Mouse (Mus musculus) embryonic facial prominence, embryonic 12.5 days (tissue): ENCODE results near the gene AC109138.7. TPM values are rescaled to one million over a fixed set of nuclear protein-coding genes. Genes with fewer than 3 reads are reported as not detected.

Experiments
- ATAC-seq: fragments of 200-750 bp; cut with Nextera tagmentation; 2 replicates; pipeline ENCODE4 v1.8.0; 2017; ENCODE audit not compliant: insufficient number of reproducible peaks, insufficient read depth, low FRiP score, low TSS enrichment
- H3K27ac ChIP-seq: fragments of 300-500 bp; sonication (generic); 2 replicates; pipeline ENCODE4 v1.5.1; 2016; ENCODE audit warnings: mild to moderate bottlenecking
- H3K27me3 ChIP-seq: fragments of 300-500 bp; sonication (generic); 2 replicates; pipeline ENCODE4 v1.6.1; 2016; ENCODE audit warnings: mild to moderate bottlenecking, moderate library complexity
- H3K36me3 ChIP-seq: fragments of 300-500 bp; sonication (generic); 2 replicates; pipeline ENCODE4 v1.6.1; 2016; ENCODE audit warnings: mild to moderate bottlenecking
- H3K4me1 ChIP-seq: fragments of 300-500 bp; sonication (generic); 2 replicates; pipeline ENCODE4 v1.6.1; 2016
- H3K4me2 ChIP-seq: fragments of 300-500 bp; sonication (generic); replicated peaks from 2 replicates; pipeline ENCODE4 v1.6.1; 2016; ENCODE audit warnings: mild to moderate bottlenecking, moderate library complexity
- H3K4me3 ChIP-seq: fragments of 300-500 bp; sonication (generic); 2 replicates; pipeline ENCODE4 v1.5.1; 2016; ENCODE audit warnings: mild to moderate bottlenecking
- H3K9ac ChIP-seq: fragments of 300-500 bp; sonication (generic); 2 replicates; pipeline ENCODE4 v1.6.1; 2016; ENCODE audit warnings: mild to moderate bottlenecking, moderate library complexity
- H3K9me3 ChIP-seq: fragments of 300-500 bp; sonication (generic); 2 replicates; pipeline ENCODE4 v1.6.1; 2016; ENCODE audit warnings: mild to moderate bottlenecking, moderate library complexity
- WGBS: fragments of 180-500 bp; shearing (Covaris S2); methylation state at CpG from one replicate; pipeline ENCODE4 v1.1.7; 2016; 5-methylcytosine and 5-hydroxymethylcytosine counted together
- polyA plus RNA-seq: library from polyadenylated mRNA; unstranded; fragments of >200 nt; fragmentation: Nextera tagmentation; extraction: Ambion mirVana; gene quantifications from 2 replicates; pipeline ENCODE4 v1.2.1, GENCODE M21; 2016

AC109138.7 gene
- polyA plus RNA-seq, 1 experiment from 2014 or later: not detected

DNA sequence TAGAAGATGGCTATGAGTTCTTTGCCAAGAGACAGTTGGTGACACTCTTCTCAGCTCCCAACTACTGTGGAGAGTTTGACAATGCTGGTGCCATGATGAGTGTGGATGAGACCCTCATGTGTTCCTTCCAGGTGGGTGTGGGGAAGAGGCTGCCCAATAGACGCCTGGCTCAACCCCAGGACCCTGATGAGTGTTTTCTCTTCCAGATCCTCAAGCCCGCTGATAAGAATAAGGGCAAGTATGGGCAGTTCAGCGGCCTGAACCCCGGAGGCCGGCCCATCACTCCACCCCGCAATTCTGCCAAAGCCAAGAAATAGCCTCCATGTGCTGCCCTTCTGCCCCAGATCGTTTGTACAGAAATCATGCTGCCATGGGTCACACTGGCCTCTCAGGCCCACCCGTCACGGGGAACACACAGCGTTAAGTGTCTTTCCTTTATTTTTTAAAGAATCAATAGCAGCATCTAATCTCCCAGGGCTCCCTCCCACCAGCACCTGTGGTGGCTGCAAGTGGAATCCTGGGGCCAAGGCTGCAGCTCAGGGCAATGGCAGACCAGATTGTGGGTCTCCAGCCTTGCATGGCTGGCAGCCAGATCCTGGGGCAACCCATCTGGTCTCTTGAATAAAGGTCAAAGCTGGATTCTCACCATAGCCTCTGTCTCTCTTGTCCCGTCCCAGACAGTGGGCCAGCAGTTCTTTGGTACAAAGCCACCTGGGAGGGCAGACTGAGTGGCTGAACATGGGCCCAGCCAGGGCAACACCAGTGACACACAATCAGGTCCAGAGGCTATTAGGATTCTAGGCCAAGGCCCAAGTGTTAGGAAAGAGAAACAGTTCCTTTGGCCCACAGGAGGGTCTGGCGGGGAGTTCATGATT lies 19.1 kb upstream of the AC109138.7 start:
- Histone ChIP-seq H3K27ac (no peak overlapping the region), H3K4me3 (no peak overlapping the region), H3K4me2 (no peak overlapping the region), H3K27me3 (no peaks in the 10 kb centered on the region), H3K4me1 (peaks cover 26% of the 10 kb centered on the region), H3K36me3 (peaks cover 56% of the 10 kb centered on the region), H3K9ac (no peak overlapping the region), H3K9me3 (no peaks in the 10 kb centered on the region)
- 82% methylated on average over 12 of the region's 12 CpGs for WGBS
- no peak for ATAC-seq

GRCm38 (mm10) chr19:4196048-4196447 lies 18.1 kb upstream of the AC109138.7 start:
- H3K27me3 ChIP-seq: no peaks in the 10 kb centered on the region
- peak overlapping the region; percentile 12; the same call in 1 of the 2 replicates for H3K27ac ChIP-seq
- H3K4me3 ChIP-seq: no peak overlapping the region
- H3K9me3 ChIP-seq: no peaks in the 10 kb centered on the region
- 60% methylated on average over 2 of the region's 2 CpGs for WGBS
- ATAC-seq: no peak
- no peak overlapping the region for H3K4me2 ChIP-seq
- no peak overlapping the region for H3K9ac ChIP-seq
- H3K4me1 ChIP-seq: peaks cover 36% of the 10 kb centered on the region
- peaks cover 61% of the 10 kb centered on the region for H3K36me3 ChIP-seq

GRCm38 (mm10) chr19:4196548-4196947 lies 17.6 kb upstream of the AC109138.7 start:
- H3K4me3 ChIP-seq: no peak overlapping the region
- no peak for ATAC-seq
- no peaks in the 10 kb centered on the region for H3K27me3 ChIP-seq
- H3K36me3 ChIP-seq: peaks cover 61% of the 10 kb centered on the region
- peak overlapping the region; percentile 12; the same call in 1 of the 2 replicates for H3K27ac ChIP-seq
- H3K4me1 ChIP-seq: peaks cover 36% of the 10 kb centered on the region
- H3K9me3 ChIP-seq: no peaks in the 10 kb centered on the region
- no peak overlapping the region for H3K9ac ChIP-seq
- H3K4me2 ChIP-seq: no peak overlapping the region
- WGBS: 25% methylated on average over 5 of the region's 5 CpGs

DNA sequence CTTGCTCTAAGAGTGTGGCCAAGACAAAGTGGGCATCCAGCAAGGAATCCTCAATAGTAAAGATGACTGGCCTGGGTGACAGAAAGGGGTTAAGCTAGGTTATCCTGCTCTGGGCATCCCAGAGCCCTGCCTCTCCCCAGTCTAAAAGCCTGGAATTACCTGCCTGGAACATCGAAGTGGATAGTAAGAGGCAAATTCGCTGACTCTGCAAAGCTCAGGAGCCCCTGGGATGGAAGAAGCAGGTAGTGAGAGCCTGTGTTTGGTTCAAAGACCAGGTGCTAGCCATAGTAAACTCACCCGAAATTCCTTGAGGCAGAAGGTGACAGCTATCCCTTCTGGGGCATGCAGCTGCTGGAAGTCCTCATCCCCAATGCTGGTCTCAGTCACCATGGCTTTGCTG lies 17.0 kb upstream of the AC109138.7 start:
- peaks cover 38% of the 10 kb centered on the region for H3K4me1 ChIP-seq
- WGBS: 76% methylated on average over 3 of the region's 3 CpGs
- H3K9me3 ChIP-seq: no peaks in the 10 kb centered on the region
- H3K4me2 ChIP-seq: no peak overlapping the region
- no peak for ATAC-seq
- no peak overlapping the region for H3K27ac ChIP-seq
- no peaks in the 10 kb centered on the region for H3K27me3 ChIP-seq
- H3K36me3 ChIP-seq: peaks cover 61% of the 10 kb centered on the region
- H3K4me3 ChIP-seq: no peak overlapping the region
- H3K9ac ChIP-seq: no peak overlapping the region

DNA sequence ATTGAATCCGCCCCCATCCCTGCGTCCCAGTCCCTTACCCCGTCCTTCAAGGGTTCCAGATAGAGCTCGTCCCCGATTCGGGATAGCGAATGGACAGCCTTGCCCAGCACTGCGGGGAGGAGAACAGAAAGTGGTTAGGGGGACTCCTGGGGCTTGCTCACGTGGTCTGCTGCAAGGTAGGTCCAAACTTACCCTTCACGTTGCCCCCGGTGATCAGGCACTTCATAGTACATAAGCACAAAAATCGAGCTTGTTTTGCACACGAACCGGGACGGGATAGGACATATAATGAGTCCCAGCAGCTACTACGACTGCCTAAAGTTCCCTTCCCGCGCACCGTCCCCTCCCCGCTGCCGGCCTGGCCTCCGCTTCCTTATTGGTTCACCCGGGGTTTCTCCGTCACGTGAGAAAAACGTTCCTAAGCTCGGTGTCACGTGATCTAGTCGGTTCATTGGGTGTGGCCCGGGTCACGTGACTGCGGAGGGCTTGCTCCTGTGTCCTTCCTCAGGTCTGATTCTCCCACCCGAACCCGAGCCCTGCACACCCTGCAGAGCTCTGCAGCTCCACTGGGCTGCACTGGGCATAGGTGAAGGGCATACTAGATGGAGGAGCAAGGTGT lies 12.8 kb upstream of the AC109138.7 start, which contains the start of gene Rad9a:
TSS of gene Rad9a (minus strand) at position 372 of the 619 bp plus-strand sequence.
- peaks cover 26% of the 10 kb centered on the region for H3K36me3 ChIP-seq
- ATAC-seq: peak; percentile 75
- peak within 1 kb of the TSS; percentile 58 for H3K27ac ChIP-seq
- peaks cover 27% of the 10 kb centered on the region for H3K4me1 ChIP-seq
- H3K4me2 ChIP-seq: peak within 1 kb of the TSS; percentile 72
- H3K9ac ChIP-seq: peak within 1 kb of the TSS; percentile 76
- peak within 1 kb of the TSS; percentile 70 for H3K4me3 ChIP-seq
- H3K27me3 ChIP-seq: peaks cover 2% of the 10 kb centered on the region; the same call in 1 of the 2 replicates
- H3K9me3 ChIP-seq: no peaks in the 10 kb centered on the region
- under 1% methylated on average over 34 of the region's 34 CpGs for WGBS

- WGBS: 28% methylated on average over 7 of the region's 7 CpGs
- H3K27ac ChIP-seq: no peak overlapping the region
- peaks cover 2% of the 10 kb centered on the region; the same call in 1 of the 2 replicates for H3K27me3 ChIP-seq
- peaks cover 19% of the 10 kb centered on the region; the same call in 1 of the 2 replicates for H3K36me3 ChIP-seq
- H3K9ac ChIP-seq: peak overlapping the region; percentile 47
- H3K4me3 ChIP-seq: peak overlapping the region; percentile 70
- no peak for ATAC-seq
- no peaks in the 10 kb centered on the region for H3K9me3 ChIP-seq
- H3K4me2 ChIP-seq: peak overlapping the region; percentile 72
- peaks cover 22% of the 10 kb centered on the region for H3K4me1 ChIP-seq
Observed at GRCm38 (mm10) chr19:4202149-4202548, 12.0 kb upstream of the AC109138.7 start.

- no peaks in the 10 kb centered on the region for H3K9me3 ChIP-seq
- H3K4me2 ChIP-seq: no peak overlapping the region
- H3K27ac ChIP-seq: no peak overlapping the region
- 63% methylated on average over 3 of the region's 3 CpGs for WGBS
- H3K27me3 ChIP-seq: peaks cover 2% of the 10 kb centered on the region; the same call in 1 of the 2 replicates
- peaks cover 22% of the 10 kb centered on the region for H3K4me1 ChIP-seq
- H3K36me3 ChIP-seq: peaks cover 11% of the 10 kb centered on the region; the same call in 1 of the 2 replicates
- H3K4me3 ChIP-seq: no peak overlapping the region
- no peak overlapping the region for H3K9ac ChIP-seq
- ATAC-seq: no peak
Observed at GRCm38 (mm10) chr19:4203148-4203547, 11.0 kb upstream of the AC109138.7 start.

DNA sequence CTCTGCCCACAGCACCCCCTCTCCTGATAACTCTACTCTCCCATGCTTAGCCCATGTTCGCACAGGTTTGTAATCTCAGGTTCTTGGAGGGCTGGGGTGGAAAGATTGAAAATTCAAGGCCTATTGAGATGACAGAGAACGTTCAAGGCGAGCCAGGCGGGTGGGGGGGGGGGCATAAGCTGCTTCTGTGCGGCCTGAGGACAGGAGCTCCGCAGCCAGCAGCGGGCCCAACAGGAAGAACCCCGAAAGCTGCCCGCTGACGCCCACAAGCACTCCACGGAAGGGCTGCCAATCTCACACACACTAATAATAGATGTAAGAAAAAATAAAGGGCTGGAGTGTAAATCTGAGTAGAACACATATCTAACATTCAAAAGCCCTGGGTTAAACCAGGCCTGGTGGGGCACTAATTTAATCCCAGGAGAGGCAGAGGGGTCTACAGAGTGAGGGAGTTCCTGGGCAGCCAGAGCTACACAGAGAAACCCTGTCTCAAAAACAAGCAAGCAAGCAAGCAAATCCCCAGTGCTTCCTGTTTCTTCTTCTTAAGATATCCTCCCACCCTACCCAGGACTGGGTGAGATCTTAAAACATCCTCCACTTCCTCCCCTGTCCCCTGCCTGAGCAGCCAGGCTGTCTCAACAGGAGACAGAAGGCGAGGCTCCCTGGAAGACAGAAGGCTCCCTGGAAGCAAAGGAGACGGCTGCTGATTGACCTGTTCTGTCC lies 10.4 kb upstream of the AC109138.7 start:
- no peak overlapping the region for H3K27ac ChIP-seq
- H3K4me2 ChIP-seq: no peak overlapping the region
- peaks cover 11% of the 10 kb centered on the region; the same call in 1 of the 2 replicates for H3K36me3 ChIP-seq
- peaks cover 2% of the 10 kb centered on the region for H3K27me3 ChIP-seq
- H3K4me1 ChIP-seq: peaks cover 22% of the 10 kb centered on the region
- no peak overlapping the region for H3K9ac ChIP-seq
- H3K9me3 ChIP-seq: no peaks in the 10 kb centered on the region
- no peak overlapping the region for H3K4me3 ChIP-seq
- no peak for ATAC-seq
- WGBS: 60% methylated on average over 13 of the region's 13 CpGs

DNA sequence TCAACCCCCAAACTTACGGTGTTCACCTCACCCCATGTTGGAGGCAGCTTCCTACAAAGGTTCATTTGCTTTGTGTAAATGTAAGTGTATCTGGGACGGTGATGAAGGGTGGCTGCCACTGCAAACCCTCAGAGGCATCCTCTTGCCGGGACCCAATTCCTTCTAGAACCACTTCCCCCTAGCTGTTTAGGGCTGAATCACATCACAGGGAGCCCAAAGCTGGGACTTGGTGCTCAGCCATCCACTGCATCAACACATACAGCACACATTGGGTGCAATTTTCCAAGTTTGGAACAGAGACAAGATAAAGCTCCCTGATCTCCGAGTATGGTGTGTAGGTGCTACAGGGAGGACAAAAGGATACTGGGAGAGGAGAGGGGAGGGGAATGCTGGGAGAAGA lies 9.3 kb upstream of the AC109138.7 start:
- Histone ChIP-seq H3K27ac (no peak overlapping the region), H3K27me3 (peaks cover 2% of the 10 kb centered on the region), H3K4me2 (no peak overlapping the region), H3K4me3 (no peak overlapping the region), H3K9me3 (no peaks in the 10 kb centered on the region), H3K4me1 (peaks cover 21% of the 10 kb centered on the region), H3K36me3 (peaks cover 6% of the 10 kb centered on the region; the same call in 1 of the 2 replicates), H3K9ac (no peak overlapping the region)
- WGBS: 62% methylated on average over 4 of the region's 4 CpGs
- ATAC-seq: no peak

GRCm38 (mm10) chr19:4206971-4207370 lies 7.2 kb upstream of the AC109138.7 start:
- Histone ChIP-seq H3K27me3 (peaks cover 2% of the 10 kb centered on the region), H3K9me3 (no peaks in the 10 kb centered on the region)
- ATAC-seq: no peak

DNA sequence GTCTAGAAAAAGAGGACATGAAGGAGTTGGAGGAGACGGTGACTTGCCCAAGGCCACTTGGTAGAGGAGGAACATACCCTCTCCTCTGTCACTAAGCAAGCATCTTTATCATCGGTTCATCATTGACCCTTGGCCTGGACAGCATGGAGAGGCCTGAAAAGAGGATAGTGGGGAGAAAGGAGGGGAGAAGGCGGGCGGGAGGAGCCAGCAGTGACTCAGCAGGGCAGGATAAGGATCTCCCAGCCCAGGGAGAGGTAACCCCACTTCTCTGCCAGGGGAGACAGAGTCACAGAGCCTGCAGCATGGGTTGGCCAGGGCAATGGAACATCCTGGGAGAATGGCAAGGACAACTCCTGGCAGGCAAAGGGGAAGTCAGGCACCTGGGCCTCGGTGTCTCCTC lies 5.6 kb upstream of the AC109138.7 start:
- Histone ChIP-seq H3K4me1 (peaks cover 25% of the 10 kb centered on the region), H3K27ac (no peak overlapping the region), H3K4me2 (no peak overlapping the region), H3K9ac (no peak overlapping the region), H3K4me3 (no peak overlapping the region), H3K9me3 (no peaks in the 10 kb centered on the region), H3K36me3 (no peaks in the 10 kb centered on the region), H3K27me3 (peaks cover 2% of the 10 kb centered on the region)
- ATAC-seq: no peak
- 79% methylated on average over 5 of the region's 5 CpGs for WGBS

More at GRCm38 (mm10) chr19:4206971-4207370, 7.2 kb upstream of the AC109138.7 start:
- no peak overlapping the region for H3K27ac ChIP-seq
- WGBS: 5% methylated on average over 2 of the region's 2 CpGs
- H3K4me3 ChIP-seq: no peak overlapping the region
- H3K9ac ChIP-seq: peak overlapping the region; percentile 24; the same call in 1 of the 2 replicates
- no peaks in the 10 kb centered on the region for H3K36me3 ChIP-seq
- H3K4me1 ChIP-seq: peaks cover 15% of the 10 kb centered on the region
- H3K4me2 ChIP-seq: no peak overlapping the region
